Mouse (Mus musculus) embryo, embryonic 11.5 days (tissue): ENCODE measurements around the gene Eed.
A peak's percentile ranks its signal among the peaks of the same experiment; 100 is the strongest.
"Not testable (repeated sequence)": the region's sequence is repeated elsewhere in the genome, so short reads cannot be mapped to it uniquely, and the experiment has no call there.

Experiments used
- DNase-seq: peaks from one replicate; pipeline ENCODE4 v3.0.0-alpha.2; 2012; ENCODE audit warnings: low read depth, low spot score

Gene Eed

DNA sequence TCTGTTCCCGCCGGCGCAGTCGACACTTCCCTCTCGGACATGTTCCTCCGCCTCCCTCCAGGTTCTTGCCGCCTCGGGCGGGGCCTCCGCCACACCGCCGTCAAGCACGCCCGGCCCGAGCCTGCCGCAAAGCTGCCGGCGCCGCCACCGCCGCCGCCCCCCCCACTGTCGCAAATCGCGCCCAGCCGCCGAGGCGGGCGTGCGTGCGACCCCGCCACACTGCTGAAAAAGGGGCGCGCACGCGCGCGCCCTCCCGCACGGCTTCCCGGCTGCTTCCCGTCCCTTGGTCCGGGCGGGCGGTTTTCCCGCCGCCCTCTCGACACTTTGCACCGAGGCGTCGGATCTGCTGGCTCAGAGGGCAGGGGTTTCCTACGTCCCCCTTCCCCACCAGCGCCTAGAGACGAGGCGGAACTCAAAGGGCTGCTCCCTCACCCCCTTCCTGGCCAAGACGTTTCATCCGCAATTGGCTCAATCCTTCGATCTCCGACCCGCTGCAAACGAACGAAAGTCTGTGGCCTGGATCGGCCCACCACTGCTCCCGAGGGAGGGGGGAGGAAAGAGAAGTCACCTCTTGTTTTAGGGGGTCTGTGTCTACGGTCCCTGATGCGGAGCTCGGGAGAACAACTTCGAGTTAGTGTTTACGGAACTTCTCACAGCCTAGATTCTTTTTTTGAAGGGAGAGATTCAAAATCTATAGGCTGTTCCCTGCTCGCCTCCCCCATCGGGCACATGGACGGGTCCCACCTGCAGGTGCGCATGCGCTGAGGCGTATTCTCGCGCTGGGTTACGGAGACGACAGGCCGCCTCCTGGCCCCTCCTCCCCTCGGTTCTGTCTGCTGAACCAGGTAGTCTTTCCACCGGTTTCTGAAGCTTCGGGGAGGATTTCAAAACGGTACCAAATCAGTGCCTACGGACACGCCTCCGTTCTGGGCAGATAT is at the start of gene Eed:
Gene Eed, minus strand, starts transcription at position 499 of the 938 bp plus-strand sequence.
- DNase-seq, result peak; percentile 90

DNA sequence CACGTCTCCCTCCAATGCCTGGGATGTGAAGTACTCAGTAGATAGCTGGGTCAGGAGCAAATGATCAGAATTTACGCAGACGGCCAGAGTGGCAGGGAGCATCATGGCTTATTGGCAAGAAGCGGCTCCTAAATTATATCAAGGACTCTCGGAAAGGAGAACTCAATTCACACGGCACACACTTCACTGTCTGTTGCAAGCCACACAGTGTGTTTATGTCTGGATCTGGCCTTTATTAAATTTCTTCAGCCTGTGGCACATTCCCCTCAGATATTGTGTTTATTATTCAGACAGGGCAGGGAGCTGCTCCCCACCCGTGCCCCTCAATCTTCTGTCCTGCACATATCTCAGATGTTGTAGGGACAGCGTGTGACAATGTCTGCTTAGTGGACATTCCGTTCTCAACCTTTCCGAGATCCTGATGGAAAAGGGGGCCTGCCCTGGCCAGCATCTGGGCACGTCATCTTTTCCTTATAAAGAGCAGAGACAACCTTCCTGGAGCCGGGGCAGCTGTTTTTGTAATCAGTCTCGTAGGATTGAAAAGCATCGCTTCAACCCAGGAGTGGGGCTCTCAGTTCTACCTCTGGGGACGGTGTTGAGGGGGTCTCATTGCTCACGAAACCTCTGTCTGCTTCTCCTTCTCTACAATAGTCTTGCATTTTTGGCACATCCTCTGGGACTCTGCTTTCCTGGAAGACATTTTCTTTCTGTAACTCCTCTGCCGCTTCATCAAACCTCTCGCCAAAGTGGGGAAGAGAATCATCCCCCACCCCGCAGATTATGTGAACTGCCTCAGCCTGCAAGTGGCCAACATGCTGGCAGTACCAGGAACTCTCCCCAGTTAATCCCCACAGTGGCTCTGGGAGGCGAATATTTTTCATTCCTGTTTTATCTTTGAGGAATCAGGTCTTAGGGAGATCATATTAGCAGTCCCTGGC is 49.0 kb upstream of the Eed start:
- DNase-seq, result no peak

DNA sequence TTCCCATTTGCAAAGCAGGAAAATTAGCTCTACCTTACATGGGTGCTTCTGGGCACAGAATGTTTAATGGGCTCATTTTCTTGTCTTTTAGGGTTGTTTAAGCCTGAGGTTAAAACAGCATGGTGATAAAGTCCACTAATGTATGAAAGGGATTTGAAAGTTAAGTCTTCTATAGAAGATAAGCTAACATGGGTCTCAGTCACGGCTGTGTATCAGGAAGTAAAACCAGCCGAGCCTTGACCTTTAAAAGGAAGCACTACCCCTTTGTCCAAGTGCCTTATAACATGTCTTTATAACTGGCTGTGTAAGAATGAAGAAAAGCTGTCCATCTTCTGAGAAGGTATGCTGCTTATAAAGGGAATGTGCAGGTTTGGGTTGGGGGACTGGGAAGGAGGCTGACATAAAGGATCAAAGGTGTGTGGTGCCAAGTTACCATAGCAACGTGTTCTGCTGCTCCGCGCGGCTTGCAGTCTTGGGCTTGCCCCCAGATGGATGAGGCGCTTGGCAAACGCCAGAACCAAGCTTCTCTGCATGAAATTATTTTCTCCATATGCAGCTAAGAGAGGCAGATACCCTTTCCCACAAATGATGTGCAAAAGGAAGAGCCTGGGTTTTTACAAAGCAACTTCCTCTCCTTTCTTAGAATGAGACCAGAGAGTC is 48.2 kb upstream of the Eed start:
- DNase-seq, result no peak

DNA sequence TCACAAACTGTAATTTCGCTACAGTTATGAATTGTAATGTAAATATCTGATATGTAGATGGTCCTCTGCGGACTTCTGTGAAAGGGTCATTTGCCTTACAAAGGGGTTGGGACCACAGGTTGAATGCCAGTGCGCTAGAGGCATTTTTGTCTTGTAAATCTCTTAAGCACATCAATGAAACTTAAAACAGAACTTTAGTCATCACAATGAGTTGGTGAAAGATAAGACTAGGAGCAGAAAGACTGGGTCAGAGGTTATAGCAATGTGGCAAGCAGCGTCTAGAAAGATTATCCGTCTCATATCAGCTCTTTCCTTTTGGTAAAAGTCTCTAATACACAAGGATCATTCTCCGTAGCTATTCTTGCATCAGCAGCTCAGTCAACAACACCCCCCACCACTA is 44.2 kb upstream of the Eed start:
- no peak for DNase-seq

DNA sequence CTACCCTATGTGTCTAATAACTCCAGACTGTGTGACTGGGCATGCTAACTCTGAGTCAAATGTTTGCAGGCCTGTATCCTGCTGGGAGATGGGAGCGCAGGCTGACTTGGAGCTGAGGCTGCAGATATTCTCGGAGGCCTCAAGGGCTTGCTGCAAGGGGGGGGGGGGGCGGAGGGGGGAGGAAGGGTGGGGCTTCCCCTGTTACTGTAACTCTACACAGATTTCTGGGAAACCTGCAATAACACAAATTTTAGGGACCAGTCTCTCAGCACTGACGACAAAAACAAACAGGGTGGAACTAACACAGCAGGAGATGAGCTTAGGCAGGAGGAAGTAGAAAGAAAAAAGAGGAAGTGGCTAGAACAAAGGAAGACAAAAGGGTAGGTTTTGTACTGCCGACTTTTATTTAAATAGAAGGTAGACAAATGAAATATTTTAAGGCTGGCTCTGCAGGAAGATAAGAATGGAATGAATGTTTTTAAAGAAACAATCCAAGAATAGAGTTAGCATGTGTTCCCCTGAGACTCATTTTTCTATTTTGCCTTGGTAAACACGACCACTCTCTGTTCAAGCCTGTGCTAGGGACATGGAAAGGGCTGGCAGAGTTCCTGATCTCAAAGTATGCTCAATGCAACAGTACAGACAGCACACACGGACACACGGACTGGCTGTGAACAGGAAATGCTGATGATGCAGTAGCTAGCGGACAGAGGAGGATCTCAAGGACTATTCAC is 42.4 kb upstream of the Eed start:
- no peak for DNase-seq

DNA sequence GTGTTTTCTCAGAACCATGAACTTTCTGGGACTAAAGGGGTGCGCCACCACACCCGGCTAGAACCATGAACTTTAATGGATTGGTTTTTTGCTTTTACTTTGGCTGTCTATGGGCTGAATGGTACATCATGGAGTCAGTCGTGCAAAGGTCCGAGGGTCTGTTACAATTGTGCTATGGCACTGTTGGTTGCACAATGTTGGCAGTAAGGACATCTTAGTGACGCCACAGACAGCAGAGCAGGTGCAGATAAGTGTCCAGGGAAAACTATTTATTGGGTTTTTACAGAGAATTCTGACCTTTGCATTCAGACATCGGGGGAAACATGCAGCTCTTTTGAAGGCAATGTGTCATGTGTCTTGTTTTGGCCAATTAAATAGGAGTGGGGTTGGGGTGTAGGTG is 39.5 kb upstream of the Eed start:
- no peak for DNase-seq

DNA sequence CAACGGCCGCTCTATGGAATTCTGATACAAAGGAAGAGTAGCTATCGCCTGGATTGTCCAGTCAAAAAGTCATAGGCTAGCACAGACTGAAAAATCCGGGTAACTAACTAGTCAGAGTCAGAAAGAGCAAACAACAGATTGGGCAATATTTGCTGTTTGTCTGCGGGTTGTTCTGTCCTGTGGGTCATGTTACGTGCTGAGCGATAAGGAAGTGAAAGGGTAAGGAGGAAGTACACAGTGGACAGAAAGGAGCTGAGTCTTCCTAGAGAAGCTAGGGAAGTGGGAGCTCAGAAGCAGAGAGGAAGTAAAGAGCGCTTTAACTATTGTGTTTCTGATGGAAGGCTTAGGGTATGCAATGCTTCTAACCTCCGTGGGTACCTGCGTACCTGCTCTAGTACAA is 38.8 kb upstream of the Eed start:
- no peak for DNase-seq

DNA sequence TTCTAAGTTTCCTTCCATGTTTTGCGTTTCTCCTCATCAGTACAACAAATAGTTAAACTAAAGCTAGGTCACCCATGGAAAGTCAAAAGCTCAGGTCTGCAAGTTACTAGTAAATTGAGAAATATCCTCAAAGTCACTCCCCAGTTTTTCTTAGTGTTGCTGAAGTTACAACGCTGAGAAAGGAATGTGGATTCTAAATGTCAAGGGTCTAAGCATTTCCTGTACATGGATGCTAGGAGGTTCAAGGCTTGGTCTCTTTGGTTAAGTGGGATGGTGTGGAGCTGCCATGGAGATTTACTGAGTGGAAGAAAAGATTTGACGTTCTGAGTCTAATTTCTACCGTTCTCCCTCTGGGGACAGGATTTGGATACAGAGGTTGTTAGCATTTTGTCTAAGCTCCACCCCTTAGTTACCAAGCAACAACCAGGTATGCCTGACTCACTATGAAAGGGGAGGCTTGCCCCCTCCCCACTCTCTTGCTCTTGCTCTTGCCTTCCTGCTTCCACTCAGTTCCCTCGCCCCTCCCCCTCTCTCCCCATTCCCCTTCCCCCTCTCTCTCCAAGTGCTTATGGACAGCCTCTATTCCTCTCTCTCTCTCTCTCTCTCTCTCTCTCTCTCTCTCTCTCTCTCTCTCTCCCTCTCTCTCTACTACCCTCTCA is 36.3 kb upstream of the Eed start:
- DNase-seq, result no peak

DNA sequence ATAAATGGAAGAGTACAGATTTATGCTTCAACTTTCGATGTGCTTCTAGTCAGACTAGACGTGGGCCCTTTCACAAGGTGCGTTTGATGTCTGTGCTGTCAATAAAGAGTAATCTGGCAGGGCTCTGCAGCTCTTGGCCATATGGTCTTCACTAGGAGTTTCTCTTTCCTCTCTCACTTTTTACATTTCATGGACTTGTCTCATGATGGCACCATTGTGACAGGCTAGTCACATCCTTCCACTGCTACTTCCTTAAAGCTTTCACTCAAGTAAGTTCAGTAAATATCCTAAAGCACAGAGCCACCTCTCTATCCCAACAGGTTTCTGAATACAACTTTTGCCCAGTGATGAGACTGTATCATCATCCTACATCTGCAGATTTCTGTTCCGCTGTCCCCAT is 35.7 kb upstream of the Eed start:
- no peak for DNase-seq

DNA sequence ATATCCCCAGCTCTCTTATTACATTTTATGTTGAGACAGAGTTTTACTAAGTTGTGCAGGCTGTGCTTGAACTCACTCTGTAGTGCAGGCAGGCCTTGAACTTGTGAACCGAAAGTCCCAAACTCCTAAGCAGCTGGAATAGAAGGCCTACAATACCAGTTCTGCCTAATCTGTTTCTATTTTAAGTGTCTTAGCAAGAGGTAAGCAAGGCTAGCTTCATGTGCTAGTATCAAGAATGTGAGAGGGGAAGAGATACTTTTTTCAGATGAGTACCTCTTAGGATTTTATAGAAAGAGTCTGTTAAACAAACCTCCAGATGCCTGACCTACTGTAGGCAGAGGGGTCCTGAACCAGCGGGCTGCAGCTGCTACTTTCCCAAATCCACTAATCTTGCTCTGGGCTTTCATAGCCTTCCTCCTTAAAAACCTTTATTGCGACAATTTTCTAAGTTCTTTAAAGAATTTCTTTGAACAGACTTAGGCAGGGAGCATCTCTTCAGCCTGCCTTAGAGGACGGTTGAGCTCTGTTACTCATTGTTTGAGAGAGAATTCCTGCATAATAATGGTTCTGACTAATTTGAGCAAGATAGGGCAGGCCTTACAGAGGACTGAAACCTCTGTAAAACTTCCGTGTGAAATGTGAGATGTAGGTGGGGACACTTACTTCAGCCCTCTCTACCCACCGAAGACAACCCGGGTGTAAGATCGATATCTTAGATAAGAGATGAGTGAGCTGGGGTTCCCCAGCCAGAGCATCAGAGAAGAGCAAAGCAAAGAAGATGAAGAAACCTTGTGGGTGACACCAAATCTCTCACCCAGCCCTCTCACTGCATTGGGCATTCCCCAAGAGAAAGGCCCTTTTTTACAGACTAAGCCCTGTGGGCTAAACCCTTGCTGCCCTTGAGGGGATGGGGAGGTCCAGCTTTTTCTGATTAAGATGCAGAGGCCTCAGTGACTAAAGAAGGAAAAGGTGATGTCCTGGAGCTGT is 26.2 kb upstream of the Eed start:
- DNase-seq, result no peak

DNA sequence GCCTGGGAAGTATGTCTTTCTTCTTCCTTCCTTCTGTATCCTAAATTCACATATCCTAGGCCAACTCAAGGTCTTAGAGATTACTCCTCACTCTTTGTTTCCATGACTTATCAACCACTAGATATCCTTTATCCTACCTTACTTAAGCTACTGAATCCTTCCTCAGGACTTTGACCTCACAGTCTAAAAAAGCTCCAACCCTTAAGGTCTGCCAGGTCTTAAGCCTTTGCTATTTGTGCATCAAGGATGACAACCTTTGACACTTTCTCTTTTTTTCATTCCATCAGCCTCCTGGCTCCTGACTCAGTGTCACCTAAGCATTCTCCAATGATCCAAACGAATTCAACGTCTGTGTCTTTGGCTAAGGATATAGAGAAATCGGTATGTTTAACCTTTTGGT is 24.0 kb upstream of the Eed start:
- no peak for DNase-seq

DNA sequence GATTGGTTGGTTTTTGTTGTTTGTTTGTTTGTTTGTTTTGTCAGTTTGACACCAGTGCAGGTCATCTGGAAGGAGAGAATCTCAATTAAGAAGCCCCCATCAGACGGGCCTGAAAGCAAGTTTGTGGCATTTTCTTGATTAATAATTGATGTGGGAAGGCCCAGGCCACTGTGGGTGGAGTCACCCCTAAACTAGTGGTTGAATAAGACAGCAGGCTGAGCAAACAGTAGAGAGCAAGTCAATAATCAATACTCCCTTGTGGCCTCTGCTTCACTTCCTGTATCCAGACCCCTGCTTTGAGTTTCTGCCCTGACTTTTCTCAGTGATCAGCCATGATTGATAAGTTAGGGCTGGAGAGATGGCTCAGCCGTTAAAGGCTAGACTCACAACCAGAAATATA is 21.6 kb upstream of the Eed start:
- no peak for DNase-seq

DNA sequence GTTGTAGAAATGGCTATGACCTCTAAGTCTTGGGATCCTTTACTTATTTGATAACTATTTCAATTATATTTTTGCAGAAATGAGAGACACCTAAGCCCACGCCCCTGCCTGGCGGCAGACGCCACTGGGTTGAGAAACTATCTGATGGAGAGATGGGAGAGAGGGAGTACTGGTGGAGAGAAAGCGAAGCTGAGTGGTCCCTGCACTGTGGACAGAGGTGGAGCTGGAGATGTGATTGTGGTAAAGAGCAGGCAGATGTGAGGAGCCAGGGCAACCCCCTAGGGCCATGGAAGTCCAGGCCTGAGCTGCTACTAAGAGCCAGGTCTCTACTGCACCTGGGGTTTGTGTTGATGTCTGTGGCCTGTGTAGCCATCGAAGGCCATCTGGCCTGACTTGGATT is 18.7 kb upstream of the Eed start:
- DNase-seq, result no peak

DNA sequence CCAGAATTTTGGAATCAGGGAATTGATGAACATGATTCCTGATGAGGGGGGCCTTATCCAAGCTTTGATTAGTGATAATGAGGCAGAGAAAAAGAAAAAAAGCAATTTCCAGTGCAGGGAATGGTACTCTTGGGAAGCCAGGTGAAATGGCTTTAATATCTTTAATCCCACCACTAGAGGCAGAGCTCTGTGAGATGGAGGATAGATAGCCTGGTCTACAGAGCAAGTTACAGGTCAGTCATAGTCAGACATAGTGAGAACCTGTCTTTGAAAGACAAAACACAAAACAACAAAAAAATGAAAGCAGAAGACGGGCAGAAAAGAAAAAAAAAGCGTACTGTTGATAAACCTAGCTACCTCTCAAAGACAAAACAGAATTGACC is 17.8 kb upstream of the Eed start:
- no peak for DNase-seq

DNA sequence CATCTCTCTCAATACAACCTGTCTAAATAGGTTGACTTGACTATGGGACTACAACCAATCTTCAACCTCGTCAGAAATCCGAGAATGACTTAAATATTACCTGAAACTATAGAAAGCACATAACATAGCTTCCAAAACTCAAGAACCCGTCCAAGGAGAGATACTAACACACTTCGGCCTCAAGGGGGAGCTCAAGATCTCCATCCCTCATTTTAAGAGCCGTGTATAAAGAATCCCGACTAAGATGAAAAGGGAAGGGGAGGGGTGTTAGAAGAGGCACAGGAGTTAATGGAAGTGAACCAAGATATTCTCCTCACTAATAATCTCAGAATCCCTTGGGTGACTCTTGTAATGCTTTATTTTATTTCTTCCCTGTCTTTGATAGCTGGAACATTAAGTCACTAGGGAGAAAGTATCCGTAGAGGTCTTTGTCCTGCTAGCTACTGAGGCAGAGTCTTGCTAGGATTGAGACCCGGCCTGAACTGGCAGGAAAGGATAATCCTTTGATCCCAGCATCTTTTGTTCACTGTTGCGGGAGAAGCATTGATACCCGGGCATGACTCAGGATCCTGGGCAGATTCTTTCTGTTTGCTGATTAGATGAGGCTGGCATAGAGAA is 17.3 kb upstream of the Eed start:
- DNase-seq, result peak; percentile 75

DNA sequence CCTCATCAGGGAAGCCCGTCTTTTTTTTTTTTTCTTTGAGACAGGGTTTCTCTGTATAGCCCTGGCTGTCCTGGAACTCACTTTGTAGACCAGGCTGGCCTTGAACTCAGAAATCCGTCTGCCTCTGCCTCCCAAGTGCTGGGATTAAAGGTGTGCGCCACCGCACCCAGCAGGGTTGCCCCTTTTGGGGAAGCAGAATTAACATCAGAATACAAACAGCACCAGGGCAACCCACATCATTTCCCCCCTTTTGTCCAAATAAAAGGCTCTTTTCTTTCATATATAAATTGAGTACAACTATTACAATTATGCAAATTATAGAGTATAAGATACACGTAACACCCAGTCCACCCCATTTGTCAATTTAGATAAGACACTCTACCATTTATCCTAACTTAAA is 16.7 kb upstream of the Eed start:
- DNase-seq, result not testable (repeated sequence)

DNA sequence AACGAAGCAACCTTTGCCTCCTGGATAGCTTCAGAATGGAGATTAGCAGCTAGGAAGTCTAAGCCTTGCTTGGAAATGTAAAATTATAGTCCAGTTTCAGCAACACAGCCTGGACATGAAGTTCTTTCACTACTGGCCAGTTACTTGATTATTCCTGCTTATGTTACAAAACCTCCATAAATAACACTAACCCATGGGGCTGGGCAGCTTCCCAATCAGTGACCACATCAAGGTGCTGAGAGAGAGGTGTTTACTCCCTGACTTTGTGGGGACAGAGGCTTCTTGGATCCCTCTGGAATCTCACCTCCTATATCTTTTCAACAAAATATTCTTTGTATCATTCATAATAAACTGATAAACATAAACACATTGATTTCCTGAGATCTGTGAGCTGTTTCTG is 12.3 kb upstream of the Eed start:
- no peak for DNase-seq

DNA sequence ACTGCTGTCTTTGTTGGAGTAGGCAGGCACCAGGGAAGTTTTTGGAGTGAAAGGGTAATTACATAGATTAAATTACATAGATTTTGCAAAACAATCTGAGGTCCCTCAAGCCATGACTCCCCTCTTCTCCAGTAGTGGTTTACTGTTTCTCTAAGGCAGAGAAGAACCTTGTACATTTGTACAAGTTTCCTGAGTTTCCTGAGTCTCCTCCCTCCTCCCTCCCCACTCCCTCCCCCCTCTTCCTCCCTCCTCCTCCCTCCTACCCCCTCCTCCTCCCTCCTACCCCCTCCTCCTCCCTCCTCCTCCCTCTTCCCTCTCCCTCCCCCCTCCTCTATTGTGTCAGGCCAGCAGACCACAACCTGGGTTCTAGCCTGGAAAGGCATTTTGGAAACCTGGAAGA is 3.6 kb upstream of the Eed start:
- DNase-seq, result no peak

DNA sequence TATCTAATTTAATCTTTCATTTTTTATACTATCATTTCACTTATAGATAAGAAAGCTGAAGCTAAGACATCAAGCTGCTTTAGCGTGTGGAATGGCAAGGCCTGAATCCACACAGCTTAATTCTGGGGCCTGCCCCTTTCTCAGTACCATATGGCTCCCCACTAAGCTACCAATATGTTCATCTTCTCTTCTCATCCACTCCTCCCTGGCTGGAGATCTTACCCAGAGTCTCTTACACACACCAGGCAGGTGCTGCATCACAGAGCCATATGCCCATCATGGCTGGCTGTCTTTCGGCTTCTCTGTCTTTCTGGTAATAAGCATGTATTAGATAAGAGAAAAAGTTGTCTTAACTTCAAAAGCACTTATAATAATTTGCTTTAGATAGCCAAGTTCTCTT is 2.7 kb upstream of the Eed start:
- no peak for DNase-seq
